Comparison of ENCODE assay signal across 8 mouse cellular contexts in genomic region chr16:11983616-11984270, GRCm38 (mm10). TPM values are rescaled to one million over a fixed set of nuclear protein-coding genes. Genes with fewer than 3 reads are reported as not detected.
DNase-seq lines count a peak whose midpoint lies in the region; ATAC-seq lines count a peak whose summit lies in the region.

Gene Shisa9 (plus strand): TSS chr16:11984113.

- under 1% methylated on average over 42 of the region's 42 CpGs for WGBS in heart, embryonic 13.5 days
- under 1% methylated on average over 42 of the region's 42 CpGs for WGBS in stomach, embryonic 14.5 days

- peak within 1 kb of the TSS; percentile 93 for H3K4me3 ChIP-seq in megakaryocyte, embryonic 14.5 days (replicated peaks)
- H3K4me3 ChIP-seq in heart, embryonic 13.5 days = peak within 1 kb of the TSS; percentile 64
- H3K4me3 ChIP-seq in stomach, embryonic 14.5 days (ENCODE audit: low read depth, low read length) = peak within 1 kb of the TSS; percentile 43

- peaks cover 4% of the 10 kb centered on the region; the same call in 1 of the 2 replicates for H3K9me3 ChIP-seq in megakaryocyte, embryonic 14.5 days
- H3K9me3 ChIP-seq in heart, embryonic 13.5 days = no peaks in the 10 kb centered on the region
- no peaks in the 10 kb centered on the region for H3K9me3 ChIP-seq in stomach, embryonic 14.5 days (ENCODE audit: control insufficient read depth, low read depth, low read length)

- no peak for ATAC-seq in megakaryocyte, adult 5-6 weeks (ENCODE audit: poor library complexity, severe bottlenecking)
- no peak for ATAC-seq in heart, embryonic 13.5 days (ENCODE audit: extremely low read depth, insufficient number of reproducible peaks, low FRiP score, low TSS enrichment)
- peak; percentile 46; the same call in 1 of the 2 replicates for ATAC-seq in stomach, embryonic 14.5 days (ENCODE audit: insufficient number of reproducible peaks, insufficient read depth, low FRiP score, low read depth)

- no peak within 1 kb of the TSS for H3K27ac ChIP-seq in heart, embryonic 13.5 days (replicated peaks)
- no peak within 1 kb of the TSS for H3K27ac ChIP-seq in stomach, embryonic 14.5 days (ENCODE audit: low read length)

- H3K4me2 ChIP-seq in heart, embryonic 13.5 days = peak within 1 kb of the TSS; percentile 97
- peak within 1 kb of the TSS; percentile 78 for H3K4me2 ChIP-seq in stomach, embryonic 14.5 days (replicated peaks; ENCODE audit: low read depth, low read length)

- H3K9ac ChIP-seq in heart, embryonic 13.5 days = peak within 1 kb of the TSS; percentile 74
- H3K9ac ChIP-seq in stomach, embryonic 14.5 days (replicated peaks; ENCODE audit: low read depth, low read length) = no peak within 1 kb of the TSS; the same call in 1 of the 2 replicates

- H3K4me1 ChIP-seq in megakaryocyte, embryonic 14.5 days = peaks cover 45% of the 10 kb centered on the region
- H3K4me1 ChIP-seq in heart, embryonic 13.5 days = peaks cover 17% of the 10 kb centered on the region
- H3K4me1 ChIP-seq in stomach, embryonic 14.5 days (ENCODE audit: control insufficient read depth, insufficient read depth, low read length) = peaks cover 11% of the 10 kb centered on the region; the same call in 1 of the 2 replicates

- DNase-seq in embryo, embryonic 10.5 days (ENCODE audit: low spot score) = peak; percentile 66
- peak; percentile 56 to 68 for DNase-seq in layer of hippocampus, postnatal 10 days (ENCODE audit: low spot score in 2 of 2)
- DNase-seq in lung, postnatal 36 days = peak; percentile 3
- no peak for DNase-seq in gastrocnemius, adult 18-20 months (ENCODE audit: low spot score)

- H3K36me3 ChIP-seq in megakaryocyte, embryonic 14.5 days (replicated peaks; ENCODE audit: low read length) = no peaks in the 10 kb centered on the region
- no peaks in the 10 kb centered on the region for H3K36me3 ChIP-seq in heart, embryonic 13.5 days
- no peaks in the 10 kb centered on the region for H3K36me3 ChIP-seq in stomach, embryonic 14.5 days (ENCODE audit: control insufficient read depth, insufficient read depth, low read length)

- peaks cover 87% of the 10 kb centered on the region for H3K27me3 ChIP-seq in megakaryocyte, embryonic 14.5 days (replicated peaks)
- H3K27me3 ChIP-seq in heart, embryonic 13.5 days (replicated peaks) = peaks cover 99% of the 10 kb centered on the region
- H3K27me3 ChIP-seq in stomach, embryonic 14.5 days (ENCODE audit: control insufficient read depth, insufficient read depth, low read length) = peaks cover 37% of the 10 kb centered on the region

RNA-seq across cellular contexts. Expression of gene Shisa9, which starts in this region (rescaled TPM):
- polyA plus RNA-seq in megakaryocyte, embryonic 14.5 days (2012; ENCODE audit: insufficient read depth, low replicate concordance) = 0.43 TPM in 1 of 2 replicates, not detected in the other
- not detected in 2 replicates for total RNA-seq in megakaryocyte, adult 5-6 weeks (2015)
- not detected in 2 replicates for total RNA-seq in megakaryocyte, adult 5-6 weeks (2017)
- 0.61 and 1.5 TPM in 2 replicates for polyA plus RNA-seq in heart, embryonic 13.5 days (2015; fragmentation: Nextera tagmentation; extraction: Ambion mirVana)
- total RNA-seq in layer of hippocampus, postnatal 10 days (2021) = 10 to 100 TPM; 40.7 to 47.8 TPM
- 2.1 and 2.5 TPM in 2 replicates for polyA plus RNA-seq in stomach, embryonic 14.5 days (2014; fragmentation: Nextera tagmentation; extraction: Ambion mirVana)
- total RNA-seq in gastrocnemius, adult 18-20 months (2021) = not detected

Comparison
In these comparisons a context has a peak if more than half of its experiments do, and no peak if none do; other contexts are left out.
1. RNA of gene Shisa9 (total RNA-seq): 40.7 to 47.8 TPM in layer of hippocampus, postnatal 10 days; not detected in gastrocnemius, adult 18-20 months and not detected in megakaryocyte, adult 5-6 weeks; every median in the first group is over 10 times any median in the second.
2. H3K4me3 ChIP-seq: peak in every context shown above with its lines; median percentile 93 in megakaryocyte, embryonic 14.5 days; 64 in heart, embryonic 13.5 days; 43 in stomach, embryonic 14.5 days.